ENCODE assay signal across 1 mouse cellular context in the genomic region with DNA sequence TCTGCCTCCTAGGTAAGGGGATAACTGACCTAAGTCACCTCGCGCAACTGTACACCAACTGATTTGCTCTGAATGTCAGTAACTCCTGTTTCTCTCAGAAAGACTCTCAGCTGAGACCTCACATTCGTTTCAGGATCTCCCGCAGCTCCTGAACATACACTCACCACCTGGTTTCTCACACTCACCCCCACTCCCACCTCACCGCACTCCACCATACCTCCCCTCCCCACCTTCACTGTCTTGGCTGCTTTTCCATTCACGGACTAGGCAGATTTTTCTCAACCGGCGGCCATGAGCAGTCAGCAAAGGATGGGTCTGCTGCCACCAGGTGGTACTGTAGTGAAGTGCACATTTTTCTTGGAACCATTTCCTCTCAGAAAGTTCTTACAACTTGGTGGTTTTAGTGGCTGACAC.
TF ChIP-seq lines count a peak whose summit lies in the region.

No protein-coding gene starts in this region.

TF ChIP-seq in myocyte, 11 proteins besides CTCF, POLR2A, EP300 and RAD21 (continued from another document):
- TF ChIP-seq E2F4 (IDR thresholded peaks at IDR 0.05; ENCODE audit: insufficient read depth) = no peak
- TF ChIP-seq TCF3 (IDR thresholded peaks at IDR 0.05; ENCODE audit: insufficient read length, low read depth) = no peak
- TF ChIP-seq REST (IDR thresholded peaks at IDR 0.05; ENCODE audit: insufficient read depth, insufficient read length) = no peak
- no peak for TF ChIP-seq SRF (IDR thresholded peaks at IDR 0.05; ENCODE audit: control insufficient read depth, insufficient read length, low read depth)
TF ChIP-seq in myocyte: peak in this region for 0.
